Mouse (Mus musculus) embryonic facial prominence, embryonic 11.5 days (tissue): Measurements from ENCODE around the gene Stmn3. TPM values are rescaled to one million over a fixed set of nuclear protein-coding genes. Genes with fewer than 3 reads are reported as not detected.
"Not testable (repeated sequence)": the region's sequence is repeated elsewhere in the genome, so short reads cannot be mapped to it uniquely, and the experiment has no call there.

ENCODE experiments used
- ATAC-seq: fragments of 200-750 bp; cut with Nextera tagmentation; replicated peaks from 2 replicates; pipeline ENCODE4 v1.8.0; 2017; ENCODE audit warnings: low read depth; ENCODE audit not compliant: insufficient number of reproducible peaks, low FRiP score, low TSS enrichment
- DNase-seq: peaks from one replicate; pipeline ENCODE4 v3.0.0-alpha.2; 2015; ENCODE audit warnings: low spot score
- H3K27ac ChIP-seq: fragments of 300-500 bp; sonication (generic); replicated peaks from 2 replicates; pipeline ENCODE4 v1.5.1; 2014; ENCODE audit warnings: mild to moderate bottlenecking, low read depth, low read length, control low read depth
- H3K27me3 ChIP-seq: fragments of 300-500 bp; sonication (generic); 2 replicates; pipeline ENCODE4 v1.6.1; 2014; ENCODE audit warnings: mild to moderate bottlenecking, low read length, moderate library complexity, mixed read lengths; ENCODE audit not compliant: control insufficient read depth, insufficient read depth
- H3K36me3 ChIP-seq: fragments of 300-500 bp; sonication (generic); replicated peaks from 2 replicates; pipeline ENCODE4 v1.6.1; 2014; ENCODE audit warnings: low read depth, mild to moderate bottlenecking, low read length, moderate library complexity, mixed read lengths; ENCODE audit not compliant: control insufficient read depth, insufficient read depth
- H3K4me1 ChIP-seq: fragments of 300-500 bp; sonication (generic); 2 replicates; pipeline ENCODE4 v1.6.1; 2014; ENCODE audit warnings: low read length, mixed read lengths; ENCODE audit not compliant: control insufficient read depth, insufficient read depth
- H3K4me2 ChIP-seq: fragments of 300-500 bp; sonication (generic); 2 replicates; pipeline ENCODE4 v1.6.1; 2014; ENCODE audit warnings: low read depth, mild to moderate bottlenecking, control low read depth, low read length, moderate library complexity
- H3K4me3 ChIP-seq: fragments of 300-500 bp; sonication (generic); 2 replicates; pipeline ENCODE4 v1.5.1; 2014; ENCODE audit warnings: low read depth, low read length, control low read depth
- H3K9ac ChIP-seq: fragments of 300-500 bp; sonication (generic); replicated peaks from 2 replicates; pipeline ENCODE4 v1.6.1; 2014; ENCODE audit warnings: mild to moderate bottlenecking, control low read depth, low read length
- H3K9me3 ChIP-seq: fragments of 300-500 bp; sonication (generic); replicated peaks from 2 replicates; pipeline ENCODE4 v1.6.1; 2016; ENCODE audit warnings: mild to moderate bottlenecking, low read length, inconsistent platforms, mixed read lengths; ENCODE audit not compliant: control insufficient read depth
- WGBS: fragments of 180-500 bp; shearing (Covaris S2); extraction: QIAGEN DNeasy Blood & Tissue Kit; methylation state at CpG from one replicate; pipeline ENCODE4 v1.1.7; 2014; 5-methylcytosine and 5-hydroxymethylcytosine counted together
- polyA plus RNA-seq: library from polyadenylated mRNA; unstranded; fragments of >200 nt; fragmentation: Nextera tagmentation; extraction: Ambion mirVana; gene quantifications from 2 replicates; pipeline ENCODE4 v1.2.1, GENCODE M21; 2014

Stmn3 gene
- polyA plus RNA-seq, 1 experiment from 2014 or later: 79.6 TPM

DNA sequence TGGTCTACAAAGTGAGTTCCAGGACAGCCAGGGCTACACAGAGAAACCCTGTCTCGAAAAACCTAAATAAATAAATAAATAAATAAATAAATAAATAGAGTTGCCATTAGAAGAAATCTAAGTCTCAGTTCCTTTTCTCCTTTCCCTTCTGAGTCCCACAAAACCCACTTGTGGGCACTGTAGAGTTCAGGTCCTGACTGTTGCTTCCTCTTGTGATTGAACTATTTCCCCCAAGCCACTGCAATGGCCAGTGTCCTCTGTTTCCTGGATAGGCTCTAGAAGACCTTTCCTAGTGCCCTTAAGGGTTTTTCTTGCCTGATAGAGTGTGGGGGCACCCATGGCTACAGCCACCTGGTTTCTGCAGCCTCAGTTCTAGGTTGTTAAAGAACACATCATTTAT, 9.4 kb downstream of the Stmn3 start:
- Histone ChIP-seq H3K4me1 (no peaks in the 10 kb centered on the region), H3K36me3 (no peaks in the 10 kb centered on the region), H3K9ac (no peak overlapping the region), H3K27ac (no peak overlapping the region), H3K4me3 (no peak overlapping the region), H3K4me2 (no peak overlapping the region), H3K27me3 (peaks cover 7% of the 10 kb centered on the region), H3K9me3 (no peaks in the 10 kb centered on the region)
- 81% methylated on average over 1 of the region's 1 CpGs for WGBS
- ATAC-seq (no peak), DNase-seq (no peak)

DNA sequence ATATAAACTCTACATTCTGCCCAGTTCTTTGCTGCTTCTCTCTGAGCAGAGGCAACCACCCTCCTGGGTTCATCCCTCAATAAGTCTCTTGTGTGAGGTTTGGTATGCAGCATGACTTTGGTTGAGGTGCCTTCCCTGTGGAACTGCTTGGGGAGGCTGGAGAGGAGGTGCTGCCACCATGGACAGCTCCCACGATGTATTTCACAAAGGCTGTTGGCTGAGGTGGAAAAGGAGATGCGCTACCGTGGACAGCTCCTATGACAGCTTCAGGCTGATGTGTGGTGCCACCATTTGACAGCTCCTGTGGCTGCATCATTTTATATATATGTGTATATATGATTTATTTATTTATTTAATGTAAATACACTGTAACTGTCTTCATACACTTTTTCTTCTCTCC, 12.3 kb downstream of the Stmn3 start:
- Histone ChIP-seq H3K4me3 (no peak overlapping the region), H3K27ac (no peak overlapping the region), H3K9ac (no peak overlapping the region), H3K4me2 (no peak overlapping the region), H3K4me1 (no peaks in the 10 kb centered on the region), H3K27me3 (peaks cover 7% of the 10 kb centered on the region), H3K9me3 (no peaks in the 10 kb centered on the region), H3K36me3 (no peaks in the 10 kb centered on the region)
- peak; percentile 72 for DNase-seq
- 29% methylated on average over 3 of the region's 3 CpGs for WGBS
- ATAC-seq: no peak

DNA sequence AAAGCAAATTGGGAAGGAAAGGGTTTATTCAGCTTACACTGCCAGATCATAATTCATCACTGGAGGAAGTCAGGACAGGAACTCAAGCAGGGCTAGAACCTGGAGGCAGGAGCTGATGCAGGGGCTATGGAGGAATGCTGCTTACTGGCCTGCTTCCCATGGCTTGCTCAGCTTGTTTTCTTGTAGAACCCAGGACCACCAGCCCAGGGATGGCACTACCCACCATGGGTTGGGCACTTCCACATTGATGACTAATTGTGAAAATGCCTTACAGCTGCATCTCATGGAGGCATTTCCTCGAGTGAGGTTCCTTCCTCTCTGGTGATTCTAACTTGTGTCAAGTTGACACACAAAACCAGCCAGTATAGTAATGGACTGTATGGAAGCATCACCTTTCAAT, 23.4 kb downstream of the Stmn3 start:
- no peak for ATAC-seq
- no peaks in the 10 kb centered on the region for H3K9me3 ChIP-seq
- 62% methylated on average over 1 of the region's 1 CpGs for WGBS
- H3K27me3 ChIP-seq: no peaks in the 10 kb centered on the region
- no peaks in the 10 kb centered on the region for H3K4me1 ChIP-seq
- H3K9ac ChIP-seq: no peak overlapping the region
- no peak overlapping the region for H3K4me3 ChIP-seq
- no peak for DNase-seq
- H3K36me3 ChIP-seq: no peaks in the 10 kb centered on the region
- H3K4me2 ChIP-seq: no peak overlapping the region
- no peak overlapping the region for H3K27ac ChIP-seq

DNA sequence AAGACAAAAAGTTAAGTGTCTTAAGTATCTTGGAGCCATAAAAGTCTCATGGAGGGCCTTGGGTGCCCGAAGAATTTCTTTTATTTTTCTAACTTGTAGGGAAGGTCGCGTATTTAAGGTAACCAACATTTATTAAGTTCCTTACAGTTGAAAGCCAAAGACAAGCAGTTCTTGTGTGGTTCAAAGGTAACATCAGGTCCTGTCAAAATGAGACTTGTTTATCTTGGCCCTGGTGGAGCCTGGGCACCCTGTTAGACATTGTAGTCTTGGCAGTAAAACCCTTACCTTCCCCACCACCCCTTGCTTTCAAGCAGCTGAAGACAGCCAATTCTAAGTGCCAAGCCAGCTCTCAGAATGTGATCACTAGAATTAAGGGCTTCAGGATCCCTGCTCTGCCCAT, 25.6 kb downstream of the Stmn3 start:
- H3K36me3 ChIP-seq: no peaks in the 10 kb centered on the region
- no peaks in the 10 kb centered on the region for H3K9me3 ChIP-seq
- H3K9ac ChIP-seq: peak overlapping the region; percentile 51; the same call in 1 of the 2 replicates
- H3K27ac ChIP-seq: no peak overlapping the region
- peak overlapping the region; percentile 45 for H3K4me2 ChIP-seq
- H3K4me3 ChIP-seq: peak overlapping the region; percentile 65; the same call in 1 of the 2 replicates
- no peak for ATAC-seq
- 88% methylated on average over 3 of the region's 3 CpGs for WGBS
- no peaks in the 10 kb centered on the region for H3K4me1 ChIP-seq
- no peak for DNase-seq
- no peaks in the 10 kb centered on the region for H3K27me3 ChIP-seq

DNA sequence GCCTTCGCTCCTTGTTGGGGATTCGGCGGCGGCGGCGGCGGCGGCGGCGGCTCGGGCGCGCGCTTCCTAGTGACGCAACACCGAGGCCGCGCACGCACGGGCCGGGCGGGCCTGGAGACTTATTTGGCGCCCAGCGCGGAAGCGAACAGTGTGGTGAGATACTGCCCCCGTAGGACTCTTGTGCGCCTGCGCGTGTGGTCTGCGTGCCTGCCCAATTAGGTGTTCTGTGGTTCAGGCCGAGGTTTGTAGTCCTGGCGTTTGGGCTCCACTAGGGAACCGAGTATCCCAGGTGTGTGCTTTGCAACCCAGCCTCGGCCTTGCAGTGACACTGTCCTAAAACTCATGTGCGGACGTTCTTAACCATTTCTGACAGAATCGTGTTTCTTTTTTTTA, 26.3 kb downstream of the Stmn3 start, which contains the start of gene Gmeb2:
TSS of gene Gmeb2 (minus strand) at position 78 of the 393 bp plus-strand sequence.
- H3K27me3 ChIP-seq, H3K36me3 ChIP-seq, H3K9me3 ChIP-seq, H3K4me1 ChIP-seq: not testable (repeated sequence)
- ATAC-seq: peak; percentile 95
- Histone ChIP-seq H3K4me2 (peak within 1 kb of the TSS; percentile 45), H3K4me3 (peak within 1 kb of the TSS; percentile 65), H3K27ac (peak within 1 kb of the TSS; percentile 92), H3K9ac (peak within 1 kb of the TSS; percentile 85)
- peak; percentile 98 for DNase-seq
- WGBS: under 1% methylated on average over 34 of the region's 38 CpGs

DNA sequence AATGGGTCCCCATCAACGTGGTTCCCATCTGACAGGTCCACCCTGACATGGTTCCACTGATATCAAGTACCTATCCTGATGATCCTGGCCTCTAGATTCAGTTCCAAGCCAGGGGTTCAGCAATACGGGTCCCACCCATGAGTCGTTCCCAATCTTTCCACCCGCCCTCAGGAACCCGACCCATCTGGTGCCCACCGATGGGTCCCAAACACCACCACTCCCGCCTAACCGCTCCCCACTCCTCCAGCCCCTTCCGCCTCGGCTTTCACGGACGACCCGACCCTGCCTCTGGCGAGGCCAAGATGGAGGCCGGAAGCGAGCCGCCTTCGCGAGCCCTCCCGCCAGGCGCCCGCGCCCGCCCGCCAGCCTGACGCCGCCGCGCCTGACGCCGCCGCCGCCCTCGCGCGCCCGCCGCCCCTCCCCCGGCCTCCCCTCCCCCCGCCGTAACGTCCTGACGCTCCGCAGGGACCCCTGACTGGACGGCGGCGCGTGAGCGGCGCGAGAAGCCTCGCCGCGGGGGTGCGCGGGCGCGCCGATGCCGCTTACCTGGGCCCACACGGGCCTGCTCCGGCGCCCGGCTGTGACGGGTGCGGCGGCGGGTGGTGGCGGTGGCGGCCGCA, 26.9 kb downstream of the Stmn3 start:
- Histone ChIP-seq H3K9me3 (no peaks in the 10 kb centered on the region), H3K4me1 (no peaks in the 10 kb centered on the region), H3K36me3 (no peaks in the 10 kb centered on the region; the same call in 1 of the 2 replicates), H3K4me3 (peak overlapping the region; percentile 65), H3K27ac (peak overlapping the region; percentile 92), H3K27me3 (no peaks in the 10 kb centered on the region), H3K9ac (peak overlapping the region; percentile 85), H3K4me2 (peak overlapping the region; percentile 44)
- DNase-seq (peak; percentile 86), ATAC-seq (peak; percentile 75)
- WGBS: 1% methylated on average over 41 of the region's 71 CpGs

DNA sequence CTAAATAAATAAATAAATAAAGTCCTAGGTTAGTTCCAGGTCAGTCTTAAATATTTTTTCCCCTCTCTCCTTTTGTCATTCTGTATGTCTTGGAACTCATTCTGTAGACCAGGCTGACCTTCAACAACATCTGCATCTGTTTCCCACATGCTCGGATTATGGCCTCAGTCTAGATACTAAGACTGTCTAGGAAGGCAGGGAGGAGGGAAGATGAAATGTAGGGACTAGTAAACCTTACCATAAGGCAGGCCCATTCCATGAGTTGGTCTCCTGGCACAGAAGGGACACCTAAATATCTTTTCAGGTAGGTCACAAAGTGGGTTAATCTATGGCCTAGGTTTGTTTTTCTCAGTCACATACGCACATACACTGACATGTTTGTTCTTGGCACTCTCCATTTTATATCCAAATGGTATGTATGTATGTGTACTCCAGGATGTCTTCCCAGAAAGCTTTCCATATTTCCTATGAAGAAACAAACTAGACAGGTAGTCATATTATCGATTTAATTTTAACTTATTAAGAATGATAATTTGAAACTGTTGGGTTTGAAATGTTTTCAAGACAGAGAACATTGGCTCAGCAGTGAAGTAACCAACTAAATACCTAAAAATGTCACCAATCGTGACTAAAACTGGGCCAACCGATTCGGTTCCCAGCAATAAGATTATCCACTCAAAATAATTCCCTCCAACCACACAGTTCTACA, 27.5 kb downstream of the Stmn3 start:
- no peak for ATAC-seq
- 55% methylated on average over 6 of the region's 6 CpGs for WGBS
- H3K4me2 ChIP-seq: peak overlapping the region; percentile 44
- no peak for DNase-seq
- peak overlapping the region; percentile 92; the same call in 1 of the 2 replicates for H3K27ac ChIP-seq
- no peaks in the 10 kb centered on the region for H3K27me3 ChIP-seq
- no peaks in the 10 kb centered on the region; the same call in 1 of the 2 replicates for H3K36me3 ChIP-seq
- H3K4me3 ChIP-seq: peak overlapping the region; percentile 65
- peak overlapping the region; percentile 85 for H3K9ac ChIP-seq
- H3K4me1 ChIP-seq: no peaks in the 10 kb centered on the region
- no peaks in the 10 kb centered on the region for H3K9me3 ChIP-seq

DNA sequence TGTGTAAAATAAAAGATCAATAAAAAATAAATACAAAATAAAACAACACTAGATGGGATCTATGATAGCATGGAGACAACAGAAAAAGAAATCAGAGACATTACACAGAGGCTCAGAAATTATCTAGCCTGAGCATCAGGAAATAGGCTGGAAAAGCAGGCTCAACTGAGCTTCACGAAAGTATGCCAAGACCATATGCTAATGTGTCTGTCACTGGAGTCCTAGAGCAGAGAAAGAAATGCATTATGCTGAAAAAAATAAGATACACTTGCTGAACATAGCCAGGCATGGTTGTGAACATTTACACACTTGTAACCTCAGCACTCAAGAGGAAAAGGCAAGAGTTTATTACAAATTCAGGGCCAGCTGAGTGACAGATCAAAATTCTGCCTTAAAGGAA, 34.3 kb downstream of the Stmn3 start:
- no peak for DNase-seq
- 87% methylated on average over 1 of the region's 1 CpGs for WGBS
- no peak overlapping the region for H3K4me3 ChIP-seq
- no peak overlapping the region for H3K27ac ChIP-seq
- H3K4me2 ChIP-seq: no peak overlapping the region
- ATAC-seq: no peak
- H3K9ac ChIP-seq: no peak overlapping the region
- H3K27me3 ChIP-seq: no peaks in the 10 kb centered on the region
- H3K36me3 ChIP-seq: peaks cover 5% of the 10 kb centered on the region
- H3K9me3 ChIP-seq: no peaks in the 10 kb centered on the region
- no peaks in the 10 kb centered on the region for H3K4me1 ChIP-seq
